Mouse (Mus musculus): ENCODE data around the gene Lmcd1. TPM values are rescaled to one million over a fixed set of nuclear protein-coding genes. Genes with fewer than 3 reads are reported as not detected.

The Lmcd1 gene
- polyA plus RNA-seq, 1 experiment from 2014 or later, result 31.7 TPM

DNA sequence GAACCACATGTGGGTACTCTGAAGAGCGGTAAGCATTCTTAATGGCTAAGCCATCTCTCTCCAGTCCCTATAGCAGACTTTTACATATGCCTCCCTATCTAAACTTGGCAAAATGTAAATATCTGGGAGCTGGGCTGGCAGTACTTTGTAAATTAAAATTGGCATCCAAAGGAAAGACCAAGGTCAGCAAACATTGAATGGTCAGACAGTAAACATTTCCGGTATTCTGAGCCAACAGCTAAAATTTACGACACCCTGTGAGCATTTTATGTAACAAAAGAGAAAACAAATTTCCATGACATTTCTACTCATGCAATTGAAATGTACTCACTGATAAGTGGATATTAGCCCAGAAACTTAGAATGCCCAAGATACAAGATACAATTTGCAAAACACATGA, 51.7 kb downstream of the Lmcd1 start:
- H3K9me3 ChIP-seq (ENCODE audit: low read depth, low read length), result no peaks in the 10 kb centered on the region
- H3K27me3 ChIP-seq (ENCODE audit: insufficient read depth, low read length), result no peaks in the 10 kb centered on the region
- no peak for ATAC-seq (ENCODE audit: insufficient read depth)
- H3K36me3 ChIP-seq (ENCODE audit: insufficient read depth), result no peaks in the 10 kb centered on the region
- H3K4me2 ChIP-seq, result no peak overlapping the region
- no peak overlapping the region for H3K27ac ChIP-seq (ENCODE audit: low read depth)
- no peaks in the 10 kb centered on the region for H3K4me1 ChIP-seq (ENCODE audit: insufficient read depth)
- no peak overlapping the region for H3K9ac ChIP-seq
- TF ChIP-seq CTCF (IDR thresholded peaks at IDR 0.05; ENCODE audit: low read depth), result no peak
- no peak overlapping the region for H3K4me3 ChIP-seq (ENCODE audit: low read depth, low read length)
- DNase-seq, result no peak
- WGBS, result 84% methylated on average over 3 of the region's 3 CpGs

- ATAC-seq (ENCODE audit: insufficient read depth) (no peak), DNase-seq (peak; percentile 17)
Measured at GRCm38 (mm10) chr6:112327793-112328192, 54.2 kb downstream of the Lmcd1 start.

DNA sequence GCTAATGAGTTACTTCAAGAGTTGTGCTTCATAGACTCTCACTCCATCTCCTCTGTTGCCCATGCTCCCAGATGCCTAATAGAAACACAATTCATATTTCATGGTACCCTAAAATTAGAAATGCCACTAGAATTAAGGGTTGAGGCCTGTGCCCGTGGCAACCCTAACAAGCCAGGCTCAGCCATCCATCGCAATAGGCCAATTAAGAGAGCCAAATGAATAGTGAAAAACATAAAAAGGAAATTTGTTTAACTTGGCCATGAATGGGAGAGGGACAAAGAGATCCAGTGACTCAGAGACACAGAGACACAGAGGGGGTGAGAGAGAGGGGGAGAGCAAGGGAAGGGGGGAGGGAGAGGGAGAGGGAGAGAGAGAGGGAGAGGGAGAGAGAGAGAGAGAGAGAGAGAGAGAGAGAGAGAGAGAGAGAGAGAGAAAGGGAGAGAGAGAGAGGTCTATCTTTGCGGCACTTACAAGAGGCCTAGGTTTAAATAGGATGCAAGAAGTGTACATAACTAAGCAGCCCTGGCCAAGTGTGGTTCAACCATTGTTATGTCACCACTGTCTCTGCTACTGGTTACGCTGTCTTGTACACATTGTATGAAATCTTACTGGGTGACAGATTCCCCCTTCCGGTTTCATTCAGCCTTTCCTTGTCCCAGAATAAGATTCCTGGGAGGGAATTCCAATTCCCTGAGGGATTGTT, 57.1 kb downstream of the Lmcd1 start:
- Histone ChIP-seq H3K4me3 (ENCODE audit: low read depth, low read length) (no peak overlapping the region), H3K9ac (no peak overlapping the region), H3K36me3 (ENCODE audit: insufficient read depth) (no peaks in the 10 kb centered on the region), H3K27ac (ENCODE audit: low read depth) (no peak overlapping the region), H3K4me1 (ENCODE audit: insufficient read depth) (no peaks in the 10 kb centered on the region), H3K9me3 (ENCODE audit: low read depth, low read length) (no peaks in the 10 kb centered on the region), H3K27me3 (ENCODE audit: insufficient read depth, low read length) (no peaks in the 10 kb centered on the region), H3K4me2 (no peak overlapping the region)
- ATAC-seq (ENCODE audit: insufficient read depth) (no peak), DNase-seq (no peak)
- no peak for TF ChIP-seq CTCF (IDR thresholded peaks at IDR 0.05; ENCODE audit: low read depth)
- 81% methylated on average over 5 of the region's 5 CpGs for WGBS

More at GRCm38 (mm10) chr6:112327793-112328192, 54.2 kb downstream of the Lmcd1 start:
- Histone ChIP-seq H3K36me3 (ENCODE audit: insufficient read depth) (no peaks in the 10 kb centered on the region), H3K9me3 (ENCODE audit: low read depth, low read length) (no peaks in the 10 kb centered on the region), H3K27me3 (ENCODE audit: insufficient read depth, low read length) (no peaks in the 10 kb centered on the region), H3K4me2 (no peak overlapping the region), H3K9ac (no peak overlapping the region), H3K4me3 (ENCODE audit: low read depth, low read length) (no peak overlapping the region), H3K4me1 (ENCODE audit: insufficient read depth) (no peaks in the 10 kb centered on the region), H3K27ac (ENCODE audit: low read depth) (no peak overlapping the region)
- 57% methylated on average over 5 of the region's 5 CpGs for whole genome bisulfite sequencing
- no peak for TF ChIP-seq CTCF (IDR thresholded peaks at IDR 0.05; ENCODE audit: low read depth)

- Histone ChIP-seq H3K4me2 (no peak overlapping the region), H3K9me3 (ENCODE audit: low read depth, low read length) (no peaks in the 10 kb centered on the region), H3K4me1 (ENCODE audit: insufficient read depth) (no peaks in the 10 kb centered on the region), H3K9ac (no peak overlapping the region), H3K4me3 (ENCODE audit: low read depth, low read length) (no peak overlapping the region), H3K36me3 (ENCODE audit: insufficient read depth) (no peaks in the 10 kb centered on the region), H3K27ac (ENCODE audit: low read depth) (no peak overlapping the region), H3K27me3 (ENCODE audit: insufficient read depth, low read length) (no peaks in the 10 kb centered on the region)
- DNase-seq (no peak), ATAC-seq (ENCODE audit: insufficient read depth) (no peak)
- WGBS, result 62% methylated on average over 6 of the region's 6 CpGs
- TF ChIP-seq CTCF (IDR thresholded peaks at IDR 0.05; ENCODE audit: low read depth), result no peak
Measured at GRCm38 (mm10) chr6:112331223-112331598, 57.7 kb downstream of the Lmcd1 start.

DNA sequence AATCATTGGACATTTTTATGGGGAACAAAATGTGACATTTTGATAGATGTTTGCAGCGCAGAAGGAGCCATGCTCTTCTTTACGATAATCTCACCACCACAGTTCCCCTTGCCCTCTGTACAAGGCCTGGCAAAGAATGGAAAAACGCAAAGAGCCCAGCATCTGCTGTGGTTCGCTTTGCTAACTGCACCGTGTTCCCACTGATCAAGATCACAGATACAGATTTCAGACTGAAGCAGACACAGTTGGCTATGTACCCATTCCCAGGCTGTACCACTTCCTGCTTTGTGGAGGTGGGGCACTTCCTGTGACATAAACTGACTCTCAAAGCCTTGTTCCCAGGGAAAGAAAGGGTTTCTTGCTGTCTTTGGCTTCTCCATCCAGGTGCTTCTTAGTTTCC, 60.4 kb downstream of the Lmcd1 start:
- ATAC-seq (ENCODE audit: insufficient read depth), result no peak
- DNase-seq, result no peak
- no peaks in the 10 kb centered on the region for H3K36me3 ChIP-seq (ENCODE audit: insufficient read depth)
- H3K4me3 ChIP-seq (ENCODE audit: low read depth, low read length), result no peak overlapping the region
- H3K27me3 ChIP-seq (ENCODE audit: insufficient read depth, low read length), result no peaks in the 10 kb centered on the region
- no peaks in the 10 kb centered on the region for H3K4me1 ChIP-seq (ENCODE audit: insufficient read depth)
- H3K9me3 ChIP-seq (ENCODE audit: low read depth, low read length), result no peaks in the 10 kb centered on the region
- H3K27ac ChIP-seq (ENCODE audit: low read depth), result no peak overlapping the region
- H3K4me2 ChIP-seq, result no peak overlapping the region
- no peak overlapping the region for H3K9ac ChIP-seq
- no peak for TF ChIP-seq CTCF (IDR thresholded peaks at IDR 0.05; ENCODE audit: low read depth)
- WGBS, result 74% methylated on average over 5 of the region's 5 CpGs

- Histone ChIP-seq H3K9me3 (ENCODE audit: low read depth, low read length) (no peaks in the 10 kb centered on the region), H3K4me1 (ENCODE audit: insufficient read depth) (no peaks in the 10 kb centered on the region), H3K27me3 (ENCODE audit: insufficient read depth, low read length) (no peaks in the 10 kb centered on the region), H3K4me3 (ENCODE audit: low read depth, low read length) (no peak overlapping the region), H3K27ac (ENCODE audit: low read depth) (no peak overlapping the region), H3K36me3 (ENCODE audit: insufficient read depth) (no peaks in the 10 kb centered on the region), H3K9ac (no peak overlapping the region), H3K4me2 (no peak overlapping the region)
- TF ChIP-seq CTCF (IDR thresholded peaks at IDR 0.05; ENCODE audit: low read depth), result no peak
- ATAC-seq (ENCODE audit: insufficient read depth) (no peak), DNase-seq (no peak)
- whole genome bisulfite sequencing, result 71% methylated on average over 6 of the region's 6 CpGs
Measured at GRCm38 (mm10) chr6:112337667-112338066, 64.1 kb downstream of the Lmcd1 start.

DNA sequence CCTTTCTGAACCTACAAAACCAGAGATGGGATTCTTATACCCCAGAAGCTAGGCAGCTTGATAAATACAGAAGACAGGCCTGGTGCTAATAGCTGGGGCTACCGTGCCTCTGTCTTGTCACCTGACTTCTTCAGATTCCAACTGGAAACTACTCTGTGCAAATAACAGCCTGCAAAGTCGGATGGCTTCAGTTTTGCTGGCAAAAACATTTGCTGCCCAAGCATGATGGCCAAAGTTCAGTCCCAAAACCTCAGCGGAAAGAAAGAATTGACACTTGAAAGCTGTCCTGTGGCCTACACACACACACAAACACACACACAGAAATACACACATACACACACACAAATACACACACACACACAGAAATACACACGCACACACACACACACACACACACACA, 65.5 kb downstream of the Lmcd1 start:
- no peak overlapping the region for H3K4me3 ChIP-seq (ENCODE audit: low read depth, low read length)
- H3K36me3 ChIP-seq (ENCODE audit: insufficient read depth), result no peaks in the 10 kb centered on the region
- no peaks in the 10 kb centered on the region for H3K4me1 ChIP-seq (ENCODE audit: insufficient read depth)
- TF ChIP-seq CTCF (IDR thresholded peaks at IDR 0.05; ENCODE audit: low read depth), result no peak
- H3K27me3 ChIP-seq (ENCODE audit: insufficient read depth, low read length), result no peaks in the 10 kb centered on the region
- H3K27ac ChIP-seq (ENCODE audit: low read depth), result no peak overlapping the region
- ATAC-seq (ENCODE audit: insufficient read depth), result no peak
- no peak overlapping the region for H3K9ac ChIP-seq
- DNase-seq, result no peak
- H3K4me2 ChIP-seq, result no peak overlapping the region
- no peaks in the 10 kb centered on the region for H3K9me3 ChIP-seq (ENCODE audit: low read depth, low read length)
- WGBS, result 73% methylated on average over 4 of the region's 4 CpGs

Measured in lung, embryonic 14.5 days (tissue).